Mouse (Mus musculus): ENCODE results near the gene Mtch1.

GRCm38 (mm10) chr17:29326531-29327529, 20.9 kb downstream of the Mtch1 start:
- no peak for TF ChIP-seq POLR2A (IDR thresholded peaks at IDR 0.05; ENCODE audit: borderline replicate concordance, low read depth, low read length)
- no peak for TF ChIP-seq CTCF (IDR thresholded peaks at IDR 0.05; ENCODE audit: low read depth, low read length)
